Comparison of ENCODE assay signal across 8 mouse cellular contexts in genomic region chr19:45234771-45235231, GRCm38 (mm10). TPM values are rescaled to one million over a fixed set of nuclear protein-coding genes. Genes with fewer than 3 reads are reported as not detected.
A peak's percentile ranks its signal among the peaks of the same experiment; 100 is the strongest.
DNase-seq lines count a peak whose midpoint lies in the region; ATAC-seq and TF ChIP-seq lines count a peak whose summit lies in the region.

No protein-coding gene starts in this region.

- no peak for TF ChIP-seq CTCF in kidney, postnatal 0 days (IDR thresholded peaks at IDR 0.05; ENCODE audit: low read depth)
- no peak for TF ChIP-seq CTCF in small intestine, adult 2 months (IDR thresholded peaks at IDR 0.05; ENCODE audit: extremely low read depth, insufficient read length, insufficient replicate concordance, low read depth, low read length)
- TF ChIP-seq CTCF in left cerebral cortex, adult 2 months (IDR thresholded peaks at IDR 0.05): no peak

- TF ChIP-seq POLR2A in small intestine, adult 2 months (IDR thresholded peaks at IDR 0.05; ENCODE audit: low read depth, low read length): no peak

- H3K27me3 ChIP-seq in kidney, postnatal 0 days (ENCODE audit: insufficient read depth, low read length): peaks cover 83% of the 10 kb centered on the region
- H3K27me3 ChIP-seq in embryonic facial prominence, embryonic 12.5 days: peaks cover 90% of the 10 kb centered on the region
- peaks cover 100% of the 10 kb centered on the region for H3K27me3 ChIP-seq in limb, embryonic 10.5 days (ENCODE audit: low read depth, poor library complexity, severe bottlenecking)
- peaks cover 93% of the 10 kb centered on the region for H3K27me3 ChIP-seq in small intestine, adult 2 months (ENCODE audit: control insufficient read depth, insufficient read depth, low read length)

- no peak overlapping the region for H3K27ac ChIP-seq in kidney, postnatal 0 days
- H3K27ac ChIP-seq in embryonic facial prominence, embryonic 12.5 days: 0 out of 2 replicates have a peak overlapping the region, but pooled peaks have one; percentile 6
- H3K27ac ChIP-seq in limb, embryonic 10.5 days: peak overlapping the region; percentile 82
- H3K27ac ChIP-seq in small intestine, adult 2 months (ENCODE audit: insufficient read depth, low read depth, low read length): no peak overlapping the region
- no peak overlapping the region for H3K27ac ChIP-seq in left cerebral cortex, adult 2 months

- WGBS in kidney, postnatal 0 days: under 1% methylated on average over 39 of the region's 42 CpGs
- under 1% methylated on average over 41 of the region's 42 CpGs for WGBS in embryonic facial prominence, embryonic 12.5 days
- WGBS in limb, embryonic 10.5 days: under 1% methylated on average over 42 of the region's 42 CpGs
- 3% methylated on average over 42 of the region's 42 CpGs for whole genome bisulfite sequencing in small intestine, adult 2 months

- ATAC-seq in kidney, postnatal 0 days (replicated peaks; ENCODE audit: low FRiP score, low read depth): no peak
- no peak for ATAC-seq in embryonic facial prominence, embryonic 12.5 days (ENCODE audit: insufficient number of reproducible peaks, insufficient read depth, low FRiP score, low TSS enrichment)

- H3K4me1 ChIP-seq in kidney, postnatal 0 days (replicated peaks; ENCODE audit: insufficient read depth, low read length): peaks cover 35% of the 10 kb centered on the region
- peaks cover 18% of the 10 kb centered on the region for H3K4me1 ChIP-seq in embryonic facial prominence, embryonic 12.5 days
- peaks cover 55% of the 10 kb centered on the region for H3K4me1 ChIP-seq in limb, embryonic 10.5 days
- peaks cover 6% of the 10 kb centered on the region; the same call in 1 of the 2 replicates for H3K4me1 ChIP-seq in small intestine, adult 2 months (ENCODE audit: control insufficient read depth, insufficient read depth, insufficient read length, low read length)

- H3K9me3 ChIP-seq in kidney, postnatal 0 days (replicated peaks; ENCODE audit: low read length): no peaks in the 10 kb centered on the region
- no peaks in the 10 kb centered on the region for H3K9me3 ChIP-seq in embryonic facial prominence, embryonic 12.5 days
- H3K9me3 ChIP-seq in limb, embryonic 10.5 days (replicated peaks): no peaks in the 10 kb centered on the region

- no peak for DNase-seq in kidney, postnatal 0 days (ENCODE audit: low spot score)
- no peak for DNase-seq in kidney, postnatal 10 days
- peak; percentile 77 for DNase-seq in limb, embryonic 10.5 days (ENCODE audit: low spot score)
- no peak for DNase-seq in left cerebral cortex, adult 2 months (ENCODE audit: extremely low spot score in 1 of 2, low spot score in 2 of 2)
- DNase-seq in cerebellum, adult 11-12 months: no peak
- DNase-seq in urinary bladder, postnatal 14 days (ENCODE audit: low spot score): no peak

- intact Hi-C loops in left cerebral cortex, adult 2 months (cut with DNase I): loop anchor here (5.0 kb wide), 3 partner anchors 78 to 1628 kb away; partner anchors contain the start of gene Kazald1

- H3K4me3 ChIP-seq in kidney, postnatal 0 days (replicated peaks; ENCODE audit: low read depth, low read length): peak overlapping the region; percentile 33
- peak overlapping the region; percentile 29 for H3K4me3 ChIP-seq in embryonic facial prominence, embryonic 12.5 days
- peak overlapping the region; percentile 49 for H3K4me3 ChIP-seq in limb, embryonic 10.5 days
- peak overlapping the region; percentile 9; the same call in 1 of the 2 replicates for H3K4me3 ChIP-seq in small intestine, adult 2 months (ENCODE audit: low read depth, low read length)
- no peak overlapping the region for H3K4me3 ChIP-seq in left cerebral cortex, adult 2 months

- H3K36me3 ChIP-seq in kidney, postnatal 0 days (ENCODE audit: insufficient read depth, low read length): no peaks in the 10 kb centered on the region
- no peaks in the 10 kb centered on the region for H3K36me3 ChIP-seq in embryonic facial prominence, embryonic 12.5 days
- H3K36me3 ChIP-seq in limb, embryonic 10.5 days: no peaks in the 10 kb centered on the region
- H3K36me3 ChIP-seq in small intestine, adult 2 months (ENCODE audit: control insufficient read depth, insufficient read depth, low read length): no peaks in the 10 kb centered on the region

- H3K9ac ChIP-seq in kidney, postnatal 0 days (ENCODE audit: low read depth, low read length): no peak overlapping the region
- no peak overlapping the region for H3K9ac ChIP-seq in embryonic facial prominence, embryonic 12.5 days

- peak overlapping the region; percentile 54 for H3K4me2 ChIP-seq in kidney, postnatal 0 days (ENCODE audit: low read length)
- H3K4me2 ChIP-seq in embryonic facial prominence, embryonic 12.5 days (replicated peaks): peak overlapping the region; percentile 49

RNA-seq across cellular contexts. Expression of gene Lbx1, which starts 0.8 kb away (rescaled TPM):
- polyA plus RNA-seq in kidney, postnatal 0 days (2015; fragmentation: Nextera tagmentation; extraction: Ambion mirVana): 0.04 TPM in 1 of 2 replicates, not detected in the other
- polyA plus RNA-seq in embryonic facial prominence, embryonic 12.5 days (2016; fragmentation: Nextera tagmentation; extraction: Ambion mirVana): 0.64 and 1.2 TPM in 2 replicates
- 3.9 and 6.3 TPM in 2 replicates for polyA plus RNA-seq in limb, embryonic 10.5 days (2016; fragmentation: Nextera tagmentation; extraction: Ambion mirVana)
- polyA plus RNA-seq in small intestine, adult 2 months (2012; rRNA removed): not detected in 2 replicates
- total RNA-seq in left cerebral cortex, adult 2 months (2021): not detected

Comparison
In these comparisons a context has a peak if more than half of its experiments do, and no peak if none do; other contexts are left out.
1. H3K27ac ChIP-seq: peak in embryonic facial prominence, embryonic 12.5 days (single experiment) and limb, embryonic 10.5 days (single experiment); none in kidney, postnatal 0 days (single experiment), small intestine, adult 2 months (single experiment) and left cerebral cortex, adult 2 months (single experiment).